Mouse (Mus musculus): Measurements from ENCODE around the gene Nsl1.

Nsl1 gene

GRCm38 (mm10) chr1:191135406-191135805 lies 72.6 kb downstream of the Nsl1 start:
- DNase-seq (ENCODE audit: low spot score), result no peak
